Mouse (Mus musculus) limb, embryonic 14.5 days (tissue): ENCODE data around the gene Usp12. TPM values are rescaled to one million over a fixed set of nuclear protein-coding genes. Genes with fewer than 3 reads are reported as not detected.

Experiments
- ATAC-seq: fragments of 200-750 bp; cut with Nextera tagmentation; 2 replicates; pipeline ENCODE4 v1.8.0; 2017; ENCODE audit warnings: low read depth, moderate number of reproducible peaks, moderate TSS enrichment; ENCODE audit not compliant: low FRiP score
- DNase-seq: peaks from one replicate; pipeline ENCODE4 v3.0.0-alpha.2; 2015; ENCODE audit warnings: low spot score
- H3K27ac ChIP-seq: fragments of 300-500 bp; sonication (generic); replicated peaks from 2 replicates; pipeline ENCODE4 v1.5.1; 2014; ENCODE audit warnings: low read depth, mild to moderate bottlenecking, low read length, moderate library complexity, mixed read lengths
- H3K27me3 ChIP-seq: fragments of 300-500 bp; sonication (generic); 2 replicates; pipeline ENCODE4 v1.6.1; 2014; ENCODE audit warnings: low read length, mixed read lengths; ENCODE audit not compliant: control insufficient read depth, insufficient read depth
- H3K36me3 ChIP-seq: fragments of 300-500 bp; sonication (generic); 2 replicates; pipeline ENCODE4 v1.6.1; 2014; ENCODE audit warnings: mild to moderate bottlenecking, low read length, moderate library complexity, mixed read lengths; ENCODE audit not compliant: control insufficient read depth, insufficient read depth
- H3K4me1 ChIP-seq: fragments of 300-500 bp; sonication (generic); 2 replicates; pipeline ENCODE4 v1.6.1; 2014; ENCODE audit warnings: antibody characterized with exemption, low read length, mixed read lengths; ENCODE audit not compliant: control insufficient read depth, insufficient read depth
- H3K4me2 ChIP-seq: fragments of 300-500 bp; sonication (generic); replicated peaks from 2 replicates; pipeline ENCODE4 v1.6.1; 2014; ENCODE audit warnings: low read depth, mild to moderate bottlenecking, low read length, moderate library complexity; ENCODE audit not compliant: severe bottlenecking
- H3K4me3 ChIP-seq: fragments of 300-500 bp; sonication (generic); replicated peaks from 2 replicates; pipeline ENCODE4 v1.5.1; 2014; ENCODE audit warnings: low read length
- H3K9ac ChIP-seq: fragments of 300-500 bp; sonication (generic); 2 replicates; pipeline ENCODE4 v1.6.1; 2014; ENCODE audit warnings: mild to moderate bottlenecking, low read depth, low read length, moderate library complexity; ENCODE audit not compliant: severe bottlenecking
- H3K9me3 ChIP-seq: fragments of 300-500 bp; sonication (generic); 2 replicates; pipeline ENCODE4 v1.6.1; 2016; ENCODE audit warnings: low read length; ENCODE audit not compliant: control insufficient read depth
- POLR2A ChIP-seq: fragments of 200-500 bp; IDR thresholded peaks from 2 replicates; pipeline ENCODE4 v1.8.0; 2012; ENCODE audit warnings: inconsistent platforms, mild to moderate bottlenecking, moderate library complexity, borderline replicate concordance; ENCODE audit not compliant: insufficient read depth, insufficient read length; ENCODE audit errors: extremely low read depth
- WGBS: fragments of 180-500 bp; shearing (Covaris S2); extraction: QIAGEN DNeasy Blood & Tissue Kit; methylation state at CpG from one replicate; pipeline ENCODE4 v1.1.7; 2014; 5-methylcytosine and 5-hydroxymethylcytosine counted together
- polyA plus RNA-seq, 2 experiments: library from polyadenylated mRNA; depleted of rRNA in 1 of 2; stranded (reverse) in 1 of 2; unstranded in 1 of 2; fragments of >200 nt; fragmentation: Nextera tagmentation in 1 of 2; extraction: Ambion mirVana in 1 of 2; gene quantifications; 2 replicates each; pipeline versions ENCODE4 v1.2.1 to v1.2.3; 2012 to 2014

Gene Usp12
- polyA plus RNA-seq, 2 experiments = 11.1 to 22.8 TPM

DNA sequence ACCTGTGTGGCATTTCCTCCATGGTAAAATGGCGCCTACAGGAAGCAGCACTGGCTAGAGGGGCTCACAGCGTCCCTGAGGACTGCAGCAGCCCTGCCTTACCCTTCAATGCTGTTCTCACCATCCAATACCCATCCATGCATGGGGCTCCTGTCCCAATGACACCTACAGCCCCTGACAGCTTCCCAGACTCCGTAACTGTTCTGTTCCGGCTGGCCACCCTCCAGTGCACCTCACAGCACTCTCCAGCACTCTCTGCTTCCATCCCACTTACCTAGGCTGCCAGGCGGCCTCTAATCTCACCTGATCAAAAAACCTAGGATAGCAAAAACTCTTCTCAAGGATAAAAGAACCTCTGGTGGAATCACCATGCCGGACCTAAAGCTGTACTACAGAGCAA lies 35.6 kb downstream of the Usp12 start:
- H3K4me1 ChIP-seq = no peaks in the 10 kb centered on the region
- peaks cover 40% of the 10 kb centered on the region for H3K36me3 ChIP-seq
- no peak for ATAC-seq
- H3K4me3 ChIP-seq = no peak overlapping the region
- no peak for TF ChIP-seq POLR2A
- H3K27me3 ChIP-seq = no peaks in the 10 kb centered on the region
- DNase-seq = no peak
- 0 out of 2 replicates have a peak, but pooled peaks cover 3% of the 10 kb centered on the region for H3K9me3 ChIP-seq
- WGBS = 83% methylated on average over 6 of the region's 6 CpGs
- no peak overlapping the region for H3K4me2 ChIP-seq
- no peak overlapping the region for H3K9ac ChIP-seq
- H3K27ac ChIP-seq = no peak overlapping the region

DNA sequence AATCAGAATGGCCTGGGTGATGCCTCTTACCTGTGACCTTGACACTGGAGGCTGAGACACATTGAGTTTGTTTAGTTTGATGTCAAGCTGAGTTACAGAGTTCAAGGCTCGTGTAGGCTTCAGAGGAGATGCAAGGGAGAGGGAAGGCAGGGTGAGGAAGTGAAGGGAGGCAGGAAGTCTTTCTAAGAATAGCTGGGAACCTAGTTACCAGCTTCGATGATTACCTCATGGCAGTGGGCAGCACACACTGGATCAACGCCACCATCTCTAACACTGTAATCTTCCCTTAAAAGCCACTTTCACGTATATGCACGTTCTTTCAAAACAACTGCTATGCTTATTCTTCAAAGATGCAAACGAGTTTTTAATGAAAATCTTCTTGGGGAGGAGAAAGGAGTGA lies 36.9 kb downstream of the Usp12 start:
- Histone ChIP-seq H3K27ac (no peak overlapping the region), H3K9ac (no peak overlapping the region), H3K36me3 (peaks cover 46% of the 10 kb centered on the region), H3K4me1 (no peaks in the 10 kb centered on the region), H3K27me3 (no peaks in the 10 kb centered on the region), H3K4me3 (no peak overlapping the region), H3K4me2 (no peak overlapping the region), H3K9me3 (0 out of 2 replicates have a peak, but pooled peaks cover 3% of the 10 kb centered on the region)
- 78% methylated on average over 6 of the region's 6 CpGs for WGBS
- TF ChIP-seq POLR2A = no peak
- no peak for DNase-seq
- no peak for ATAC-seq

DNA sequence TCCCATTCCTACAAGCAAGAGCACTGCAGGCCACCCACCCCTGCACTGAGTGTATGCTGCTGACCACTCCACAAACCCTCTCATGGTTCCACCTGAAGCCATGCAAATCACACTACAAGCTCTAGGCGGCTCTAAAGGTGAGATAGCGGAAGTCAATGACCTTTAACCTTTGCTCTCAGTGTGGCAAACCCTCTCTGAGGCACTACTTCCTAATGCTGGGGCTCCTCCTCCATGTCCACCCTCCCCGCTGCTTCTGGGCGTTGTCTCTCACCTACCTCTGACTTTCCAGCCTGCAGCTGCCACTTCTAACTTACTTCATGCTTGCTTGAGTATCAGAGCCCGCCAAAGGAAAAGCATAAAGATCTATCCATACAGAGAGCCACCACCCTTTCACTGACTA lies 37.5 kb downstream of the Usp12 start:
- Histone ChIP-seq H3K4me2 (no peak overlapping the region), H3K9me3 (0 out of 2 replicates have a peak, but pooled peaks cover 3% of the 10 kb centered on the region), H3K9ac (no peak overlapping the region), H3K4me3 (no peak overlapping the region), H3K27ac (no peak overlapping the region), H3K4me1 (no peaks in the 10 kb centered on the region), H3K27me3 (no peaks in the 10 kb centered on the region), H3K36me3 (peaks cover 46% of the 10 kb centered on the region)
- no peak for TF ChIP-seq POLR2A
- 83% methylated on average over 5 of the region's 5 CpGs for WGBS
- DNase-seq (no peak), ATAC-seq (no peak)

DNA sequence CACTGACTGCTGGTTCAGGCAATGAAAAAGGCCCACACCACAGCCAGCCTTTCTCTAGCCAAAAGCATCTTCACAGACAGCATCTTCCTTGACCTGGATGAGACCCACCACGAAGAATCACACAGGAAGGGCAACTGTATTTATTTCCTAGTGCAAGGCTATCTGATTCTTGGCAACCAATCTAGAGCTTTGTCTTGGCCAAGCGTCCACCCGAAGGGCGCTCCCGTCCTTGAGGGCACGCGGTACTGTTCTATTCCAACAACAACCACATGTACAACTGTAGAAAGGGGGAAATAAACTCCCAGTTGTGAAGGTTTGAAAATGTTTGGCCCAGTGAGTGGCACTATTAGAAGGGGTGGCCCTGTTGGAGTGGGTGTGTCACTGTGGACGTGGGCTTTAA lies 41.6 kb downstream of the Usp12 start:
- Histone ChIP-seq H3K4me2 (no peak overlapping the region), H3K4me3 (no peak overlapping the region), H3K9me3 (no peaks in the 10 kb centered on the region), H3K27me3 (no peaks in the 10 kb centered on the region), H3K9ac (no peak overlapping the region), H3K27ac (no peak overlapping the region), H3K4me1 (no peaks in the 10 kb centered on the region), H3K36me3 (peaks cover 64% of the 10 kb centered on the region)
- no peak for TF ChIP-seq POLR2A
- ATAC-seq = no peak
- no peak for DNase-seq
- WGBS = 95% methylated on average over 8 of the region's 8 CpGs

DNA sequence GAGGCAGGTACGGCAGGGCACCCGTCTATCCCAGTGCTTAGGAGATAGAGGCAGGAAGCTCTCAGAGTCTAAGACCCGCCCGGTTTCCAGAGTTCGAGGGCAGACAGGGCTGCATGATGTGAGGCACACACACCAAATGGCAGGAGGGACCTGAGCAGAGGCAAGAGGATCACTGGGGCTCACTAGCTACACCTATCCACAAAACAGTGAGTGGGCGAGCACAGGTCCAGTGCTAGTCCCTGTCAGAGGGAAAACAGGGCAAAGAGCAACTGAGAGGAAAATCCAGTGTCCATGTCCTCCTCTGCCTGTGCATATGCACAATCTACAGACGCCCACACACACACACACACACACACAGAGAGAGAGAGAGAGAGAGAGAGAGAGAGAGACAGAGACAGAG lies 43.8 kb downstream of the Usp12 start:
- DNase-seq (no peak), ATAC-seq (no peak)
- no peaks in the 10 kb centered on the region for H3K4me1 ChIP-seq
- no peaks in the 10 kb centered on the region for H3K9me3 ChIP-seq
- no peak for TF ChIP-seq POLR2A
- H3K36me3 ChIP-seq = peaks cover 59% of the 10 kb centered on the region
- WGBS = 91% methylated on average over 7 of the region's 7 CpGs
- H3K27ac ChIP-seq = no peak overlapping the region
- H3K4me3 ChIP-seq = no peak overlapping the region
- H3K27me3 ChIP-seq = no peaks in the 10 kb centered on the region
- no peak overlapping the region for H3K9ac ChIP-seq
- H3K4me2 ChIP-seq = no peak overlapping the region

DNA sequence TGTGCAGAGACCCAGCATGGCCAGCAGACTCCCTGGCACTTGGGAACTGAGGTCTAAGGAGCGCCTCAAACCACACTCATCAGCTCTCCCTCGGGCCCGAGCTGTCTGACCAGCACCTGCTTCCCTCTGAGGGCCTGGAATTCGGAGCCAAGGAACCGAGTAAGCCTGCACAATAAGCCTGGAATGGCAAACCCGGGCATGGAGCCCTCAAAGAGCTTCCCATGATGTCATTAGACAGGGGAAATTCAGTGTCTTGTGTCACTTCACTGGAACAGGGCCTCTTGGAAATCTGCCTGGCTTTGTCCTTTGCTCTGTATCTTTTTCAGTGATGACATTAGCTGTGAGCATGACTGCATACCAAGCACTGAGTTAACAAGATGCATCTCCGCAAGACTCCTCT lies 44.5 kb downstream of the Usp12 start:
- H3K4me3 ChIP-seq = no peak overlapping the region
- H3K27ac ChIP-seq = no peak overlapping the region
- no peak for TF ChIP-seq POLR2A
- H3K4me1 ChIP-seq = no peaks in the 10 kb centered on the region
- whole genome bisulfite sequencing = 90% methylated on average over 7 of the region's 7 CpGs
- no peak overlapping the region for H3K9ac ChIP-seq
- H3K36me3 ChIP-seq = peaks cover 59% of the 10 kb centered on the region
- DNase-seq (no peak), ATAC-seq (no peak)
- no peaks in the 10 kb centered on the region for H3K27me3 ChIP-seq
- no peak overlapping the region for H3K4me2 ChIP-seq
- no peaks in the 10 kb centered on the region for H3K9me3 ChIP-seq
